In the genomic region with DNA sequence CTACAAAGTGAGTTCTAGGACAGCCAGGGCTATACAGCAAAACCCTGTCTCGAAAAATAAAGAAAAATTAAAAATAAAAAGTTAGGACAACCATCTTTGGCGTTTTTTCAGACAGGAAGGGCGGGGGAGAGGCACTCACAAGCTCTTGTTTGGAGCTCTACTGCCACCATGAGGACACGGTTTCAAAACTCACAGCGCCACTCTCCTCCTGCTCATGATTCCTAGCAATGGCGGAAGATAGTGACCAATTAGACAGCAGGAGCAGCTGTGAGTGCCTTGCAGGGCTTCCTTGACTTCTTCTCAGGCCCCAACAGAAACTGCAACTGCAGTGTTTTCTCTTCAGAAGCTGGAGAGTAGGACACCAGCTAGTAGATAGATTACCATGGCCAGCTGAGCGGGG, we compare ENCODE assay signal across 7 mouse cellular contexts.
DNase-seq lines count a peak whose midpoint lies in the region; ATAC-seq and TF ChIP-seq lines count a peak whose summit lies in the region.

No protein-coding gene starts in this region.

- H3K4me3 ChIP-seq in kidney, postnatal 0 days (replicated peaks; ENCODE audit: low read depth, low read length) = 0 out of 2 replicates have a peak overlapping the region, but pooled peaks have one; percentile 14
- 0 out of 2 replicates have a peak overlapping the region, but pooled peaks have one; percentile 12 for H3K4me3 ChIP-seq in embryonic facial prominence, embryonic 13.5 days
- H3K4me3 ChIP-seq in hindbrain, embryonic 15.5 days = peak overlapping the region; percentile 16; the same call in 1 of the 2 replicates
- H3K4me3 ChIP-seq in macrophage (ENCODE audit: inconsistent target) = no peak overlapping the region

- peak; percentile 64 for TF ChIP-seq CTCF in kidney, postnatal 0 days (IDR thresholded peaks at IDR 0.05; ENCODE audit: low read depth)

- DNase-seq in kidney, postnatal 0 days (ENCODE audit: low spot score) = peak; percentile 24
- no peak for DNase-seq in kidney, postnatal 10 days
- DNase-seq in Muller cell, postnatal 12 days (ENCODE audit: inconsistent ontology term) = peak; percentile 24
- no peak for DNase-seq in right cerebral cortex, adult 18-20 months

- H3K27ac ChIP-seq in kidney, postnatal 0 days = no peak overlapping the region
- H3K27ac ChIP-seq in embryonic facial prominence, embryonic 13.5 days = no peak overlapping the region
- H3K27ac ChIP-seq in hindbrain, embryonic 15.5 days (replicated peaks) = peak overlapping the region; percentile 71
- H3K27ac ChIP-seq in macrophage = peak overlapping the region; percentile 64

- WGBS in kidney, postnatal 0 days = 54% methylated on average over 7 of the region's 7 CpGs
- 71% methylated on average over 7 of the region's 7 CpGs for WGBS in embryonic facial prominence, embryonic 13.5 days
- WGBS in hindbrain, embryonic 15.5 days = 70% methylated on average over 7 of the region's 7 CpGs
- 57% methylated on average over 5 of the region's 7 CpGs for WGBS in macrophage (ENCODE audit: missing documents)

- no peaks in the 10 kb centered on the region for H3K36me3 ChIP-seq in kidney, postnatal 0 days (ENCODE audit: insufficient read depth, low read length)
- peaks cover 21% of the 10 kb centered on the region for H3K36me3 ChIP-seq in embryonic facial prominence, embryonic 13.5 days
- no peaks in the 10 kb centered on the region; the same call in 1 of the 2 replicates for H3K36me3 ChIP-seq in hindbrain, embryonic 15.5 days
- H3K36me3 ChIP-seq in macrophage (ENCODE audit: inconsistent target) = no peaks in the 10 kb centered on the region; the same call in 1 of the 2 replicates

- no peaks in the 10 kb centered on the region for H3K79me2 ChIP-seq in macrophage (ENCODE audit: inconsistent target)

- ATAC-seq in kidney, postnatal 0 days (replicated peaks; ENCODE audit: low FRiP score, low read depth) = no peak
- no peak for ATAC-seq in embryonic facial prominence, embryonic 13.5 days (ENCODE audit: insufficient number of reproducible peaks, insufficient read depth, low FRiP score, low TSS enrichment, low read depth)
- no peak for ATAC-seq in hindbrain, embryonic 15.5 days (ENCODE audit: low FRiP score, low read depth)

- no peak overlapping the region for H3K9ac ChIP-seq in kidney, postnatal 0 days (ENCODE audit: low read depth, low read length)
- no peak overlapping the region for H3K9ac ChIP-seq in embryonic facial prominence, embryonic 13.5 days
- no peak overlapping the region for H3K9ac ChIP-seq in hindbrain, embryonic 15.5 days

- no peaks in the 10 kb centered on the region for H3K4me1 ChIP-seq in kidney, postnatal 0 days (replicated peaks; ENCODE audit: insufficient read depth, low read length)
- H3K4me1 ChIP-seq in embryonic facial prominence, embryonic 13.5 days = no peaks in the 10 kb centered on the region
- no peaks in the 10 kb centered on the region for H3K4me1 ChIP-seq in hindbrain, embryonic 15.5 days (replicated peaks)

- peak overlapping the region; percentile 32 for H3K4me2 ChIP-seq in kidney, postnatal 0 days (ENCODE audit: low read length)
- H3K4me2 ChIP-seq in embryonic facial prominence, embryonic 13.5 days = peak overlapping the region; percentile 44
- H3K4me2 ChIP-seq in hindbrain, embryonic 15.5 days = peak overlapping the region; percentile 26; the same call in 1 of the 2 replicates

- H3K9me3 ChIP-seq in kidney, postnatal 0 days (replicated peaks; ENCODE audit: low read length) = no peaks in the 10 kb centered on the region
- H3K9me3 ChIP-seq in embryonic facial prominence, embryonic 13.5 days = no peaks in the 10 kb centered on the region
- H3K9me3 ChIP-seq in hindbrain, embryonic 15.5 days = no peaks in the 10 kb centered on the region

- H3K27me3 ChIP-seq in kidney, postnatal 0 days (ENCODE audit: insufficient read depth, low read length) = no peaks in the 10 kb centered on the region
- no peaks in the 10 kb centered on the region for H3K27me3 ChIP-seq in embryonic facial prominence, embryonic 13.5 days
- no peaks in the 10 kb centered on the region for H3K27me3 ChIP-seq in hindbrain, embryonic 15.5 days

Comparison
In these comparisons a context has a peak if more than half of its experiments do, and no peak if none do; other contexts are left out.
1. DNase-seq: peak in kidney, postnatal 0 days (single experiment) and Muller cell, postnatal 12 days (single experiment); none in kidney, postnatal 10 days (single experiment) and right cerebral cortex, adult 18-20 months (single experiment).
2. H3K27ac ChIP-seq: peak in hindbrain, embryonic 15.5 days (single experiment) and macrophage (single experiment); none in kidney, postnatal 0 days (single experiment) and embryonic facial prominence, embryonic 13.5 days (single experiment).
3. Peak in every context shown above with its lines, with median percentiles within 50 percentile points of each other: H3K4me2 ChIP-seq.